Comparison of ENCODE assay signal across 22 mouse cellular contexts in genomic region chr11:103356938-103357670, GRCm38 (mm10). TPM values are rescaled to one million over a fixed set of nuclear protein-coding genes. Genes with fewer than 3 reads are reported as not detected.
DNase-seq lines count a peak whose midpoint lies in the region; TF ChIP-seq lines count a peak whose summit lies in the region.
"Had no signal": no experiment of that assay in that cellular context is flagged by ENCODE, and none has a peak within 500 bp of the region (broad histone marks: within the 10 kb centered on the region; RNA-seq: fewer than 3 reads in every experiment).

No protein-coding gene starts in this region.

- peak overlapping the region; percentile 78 for H3K27ac ChIP-seq in kidney, adult 2 months (ENCODE audit: insufficient read depth, low read depth, low read length)
- peak overlapping the region; percentile 56 for H3K27ac ChIP-seq in bone marrow, adult 2 months (ENCODE audit: control insufficient read depth, insufficient read depth, low read depth, low read length, poor library complexity)
- H3K27ac ChIP-seq in small intestine, adult 2 months (ENCODE audit: insufficient read depth, low read depth, low read length): peak overlapping the region; percentile 98
- H3K27ac ChIP-seq: forebrain, embryonic 10.5 days; hindbrain, embryonic 15.5 days; limb, embryonic 15.5 days; midbrain, embryonic 12.5 days had no signal

- TF ChIP-seq POLR2A in kidney, adult 2 months (IDR thresholded peaks at IDR 0.05; ENCODE audit: low read depth, low read length): no peak
- TF ChIP-seq POLR2A in bone marrow, adult 2 months (IDR thresholded peaks at IDR 0.05; ENCODE audit: borderline replicate concordance, control insufficient read depth, low read depth, low read length): no peak
- TF ChIP-seq POLR2A in small intestine, adult 2 months (IDR thresholded peaks at IDR 0.05; ENCODE audit: low read depth, low read length): 0 out of 2 replicates have a peak, but pooled peaks have one; percentile 22
- TF ChIP-seq POLR2A in lung, adult 2 months (IDR thresholded peaks at IDR 0.05; ENCODE audit: borderline replicate concordance, extremely low read depth, low read depth, low read length): no peak

- H3K4me1 ChIP-seq in kidney, adult 2 months (ENCODE audit: control insufficient read depth, insufficient read depth, low read length): peaks cover 20% of the 10 kb centered on the region
- H3K4me1 ChIP-seq in bone marrow, adult 2 months (ENCODE audit: control insufficient read depth, insufficient read depth, low read length): peaks cover 4% of the 10 kb centered on the region; the same call in 1 of the 2 replicates
- peaks cover 32% of the 10 kb centered on the region for H3K4me1 ChIP-seq in small intestine, adult 2 months (ENCODE audit: control insufficient read depth, insufficient read depth, insufficient read length, low read length)
- H3K4me1 ChIP-seq in lung, adult 2 months (ENCODE audit: control insufficient read depth, insufficient read depth, low read length): peaks cover 25% of the 10 kb centered on the region

- intact Hi-C loops in left cerebral cortex, postnatal 36 days (cut with DNase I): no loop called here

- TF ChIP-seq CTCF in kidney, adult 2 months (conservative IDR thresholded peaks at IDR 0.05; ENCODE audit: insufficient read depth, insufficient read length, low read depth, low read length): no peak
- TF ChIP-seq CTCF in bone marrow, adult 2 months (IDR thresholded peaks at IDR 0.05; ENCODE audit: control insufficient read depth, insufficient read depth, low read length): no peak
- no peak for TF ChIP-seq CTCF in small intestine, adult 2 months (IDR thresholded peaks at IDR 0.05; ENCODE audit: extremely low read depth, insufficient read length, insufficient replicate concordance, low read depth, low read length)
- TF ChIP-seq CTCF in lung, adult 2 months (IDR thresholded peaks at IDR 0.05; ENCODE audit: insufficient read depth, low read length): no peak

- no peaks in the 10 kb centered on the region for H3K36me3 ChIP-seq in kidney, adult 2 months (ENCODE audit: control insufficient read depth, insufficient read depth, low read length)
- H3K36me3 ChIP-seq in small intestine, adult 2 months (ENCODE audit: control insufficient read depth, insufficient read depth, low read length): peaks cover 5% of the 10 kb centered on the region; the same call in 1 of the 2 replicates
- H3K36me3 ChIP-seq: forebrain, embryonic 10.5 days; hindbrain, embryonic 15.5 days; limb, embryonic 15.5 days; midbrain, embryonic 12.5 days had no signal

- no peaks in the 10 kb centered on the region for H3K27me3 ChIP-seq in kidney, adult 2 months (replicated peaks; ENCODE audit: control insufficient read depth, insufficient read depth, low read length)
- no peaks in the 10 kb centered on the region for H3K27me3 ChIP-seq in small intestine, adult 2 months (ENCODE audit: control insufficient read depth, insufficient read depth, low read length)

- H3K4me3 ChIP-seq in kidney, adult 2 months (ENCODE audit: insufficient read depth, low read depth, low read length): no peak overlapping the region
- H3K4me3 ChIP-seq in bone marrow, adult 2 months (replicated peaks; ENCODE audit: control insufficient read depth, low read depth, low read length): no peak overlapping the region
- peak overlapping the region; percentile 79 for H3K4me3 ChIP-seq in small intestine, adult 2 months (ENCODE audit: low read depth, low read length)
- no peak overlapping the region for H3K4me3 ChIP-seq in lung, adult 2 months (replicated peaks; ENCODE audit: extremely low read depth, low read depth, low read length)
- H3K4me3 ChIP-seq: forebrain, embryonic 10.5 days; hindbrain, embryonic 15.5 days; limb, embryonic 15.5 days; midbrain, embryonic 12.5 days had no signal

- WGBS in kidney, adult 2 months: 68% methylated on average over 16 of the region's 16 CpGs
- WGBS in bone marrow, adult 2 months: 81% methylated on average over 16 of the region's 16 CpGs
- 42% methylated on average over 16 of the region's 16 CpGs for WGBS in small intestine, adult 2 months
- WGBS in lung, adult 2 months: 84% methylated on average over 16 of the region's 16 CpGs

- no peak for DNase-seq in kidney, adult 2 months
- DNase-seq in kidney, adult 8-10 months: no peak
- peak; percentile 49 for DNase-seq in A20 (ENCODE audit: low read depth, low spot score)
- no peak for DNase-seq in left cerebral cortex, postnatal 36 days (ENCODE audit: low spot score in 2 of 2)
- DNase-seq in lung, adult 2 months: no peak
- no peak for DNase-seq in lung, adult 18-20 months
- DNase-seq: adrenal gland, adult 8-10 months; B cell, adult 2 months; cerebellum, adult 2 months; cerebellum, postnatal 36 days; embryo, embryonic 11 days; layer of hippocampus, adult 9-11 months; left cerebral cortex, postnatal 4 days; lung, postnatal 10 days; right cerebral cortex, postnatal 14 days; thymus, adult 18-20 months had no signal

RNA-seq across cellular contexts. Expression of gene Arhgap27, which starts 6.4 kb away (rescaled TPM):
- polyA plus RNA-seq in kidney, adult 2 months (2012; rRNA removed): 38.4 and 46.8 TPM in 2 replicates
- polyA plus RNA-seq in bone marrow, adult 2 months (2011; ENCODE audit: insufficient read depth, insufficient read length, low replicate concordance, missing spikeins): 14.2 and 47.3 TPM in 2 replicates
- 105 and 122 TPM in 2 replicates for polyA plus RNA-seq in small intestine, adult 2 months (2012; rRNA removed)
- 10 to 100 TPM; 11.6 to 12.6 TPM for total RNA-seq in left cerebral cortex, postnatal 36 days (2021)
- polyA plus RNA-seq in lung, adult 2 months (2012; rRNA removed): 71.4 and 83.7 TPM in 2 replicates

RNA-seq across cellular contexts. Expression of gene Plekhm1, which starts 55.4 kb away (rescaled TPM):
- polyA plus RNA-seq in kidney, adult 2 months (2012; rRNA removed): 21.9 and 24.0 TPM in 2 replicates
- polyA plus RNA-seq in bone marrow, adult 2 months (2011; ENCODE audit: insufficient read depth, insufficient read length, low replicate concordance, missing spikeins): 12.5 and 23.7 TPM in 2 replicates
- polyA plus RNA-seq in small intestine, adult 2 months (2012; rRNA removed): 10.4 and 16.6 TPM in 2 replicates
- total RNA-seq in left cerebral cortex, postnatal 36 days (2021): 10 to 100 TPM; 16.3 to 18.8 TPM
- polyA plus RNA-seq in lung, adult 2 months (2012; rRNA removed): 23.9 and 28.0 TPM in 2 replicates
